Mouse (Mus musculus): Measurements from ENCODE around the gene Gpr176.
"Not testable (repeated sequence)": the region's sequence is repeated elsewhere in the genome, so short reads cannot be mapped to it uniquely, and the experiment has no call there.

Gpr176 gene

GRCm38 (mm10) chr2:118298601-118299000, 74.6 kb downstream of the Gpr176 start:
- DNase-seq = no peak

GRCm38 (mm10) chr2:118297966-118298365, 75.3 kb downstream of the Gpr176 start:
- DNase-seq = no peak

GRCm38 (mm10) chr2:118295505-118295904, 77.7 kb downstream of the Gpr176 start:
- DNase-seq = no peak

- DNase-seq = no peak
Measured at GRCm38 (mm10) chr2:118293583-118293982, 79.6 kb downstream of the Gpr176 start.

- DNase-seq = not testable (repeated sequence)
Measured at GRCm38 (mm10) chr2:118289066-118289460, 84.2 kb downstream of the Gpr176 start.

GRCm38 (mm10) chr2:118288326-118289065, 84.7 kb downstream of the Gpr176 start:
- no peak for DNase-seq

GRCm38 (mm10) chr2:118287678-118288077, 85.5 kb downstream of the Gpr176 start:
- no peak for DNase-seq

GRCm38 (mm10) chr2:118282467-118282866, 90.8 kb downstream of the Gpr176 start:
- no peak for DNase-seq

- no peak for DNase-seq
Measured at GRCm38 (mm10) chr2:118278249-118278648, 95.0 kb downstream of the Gpr176 start.

GRCm38 (mm10) chr2:118271606-118272005, 101.6 kb downstream of the Gpr176 start:
- no peak for DNase-seq

- DNase-seq = no peak
Measured at GRCm38 (mm10) chr2:118270213-118270612, 103.0 kb downstream of the Gpr176 start.

GRCm38 (mm10) chr2:118263914-118264201, 109.4 kb downstream of the Gpr176 start:
- DNase-seq = peak; percentile 15

- peak; percentile 48 for DNase-seq
Measured at GRCm38 (mm10) chr2:118263151-118263913, 109.9 kb downstream of the Gpr176 start.

GRCm38 (mm10) chr2:118262673-118263072, 110.5 kb downstream of the Gpr176 start:
- no peak for DNase-seq

- no peak for DNase-seq
Measured at GRCm38 (mm10) chr2:118259746-118260145, 113.5 kb downstream of the Gpr176 start.

GRCm38 (mm10) chr2:118257094-118257493, 116.1 kb downstream of the Gpr176 start:
- no peak for DNase-seq

GRCm38 (mm10) chr2:118256621-118257053, 116.6 kb downstream of the Gpr176 start, which contains the start of gene Fsip1:
Fsip1 (minus strand) TSS chr2:118256966.
- DNase-seq = peak; percentile 84

- DNase-seq = no peak
Measured at GRCm38 (mm10) chr2:118254516-118254915, 118.7 kb downstream of the Gpr176 start.

GRCm38 (mm10) chr2:118248966-118249365, 124.3 kb downstream of the Gpr176 start:
- DNase-seq = no peak

- no peak for DNase-seq
Measured at GRCm38 (mm10) chr2:118248016-118248415, 125.2 kb downstream of the Gpr176 start.

GRCm38 (mm10) chr2:118245914-118246313, 127.3 kb downstream of the Gpr176 start:
- DNase-seq = peak; percentile 85

GRCm38 (mm10) chr2:118236196-118236595, 137.0 kb downstream of the Gpr176 start:
- DNase-seq = no peak

GRCm38 (mm10) chr2:118235614-118236013, 137.6 kb downstream of the Gpr176 start:
- no peak for DNase-seq

- DNase-seq = no peak
Measured at GRCm38 (mm10) chr2:118230544-118230943, 142.7 kb downstream of the Gpr176 start.

Measured in thymus, postnatal 4 days (tissue).